Mouse (Mus musculus) T-cell, adult 2 months (primary cell): Measurements from ENCODE around the gene Kbtbd12.
A peak's percentile ranks its signal among the peaks of the same experiment; 100 is the strongest.

Experiments used
- DNase-seq: peaks from one replicate; pipeline ENCODE4 v3.0.0; 2022; ENCODE audit warnings: low spot score

The Kbtbd12 gene

GRCm38 (mm10) chr6:88637611-88638301 is at the start of gene Kbtbd12:
TSS of gene Kbtbd12 (minus strand) at chr6:88637950.
- DNase-seq, result no peak

- no peak for DNase-seq
These were observed 45.8 kb upstream of the Kbtbd12 start for GRCm38 (mm10) chr6:88683380-88684053.

- no peak for DNase-seq
These were observed 43.3 kb upstream of the Kbtbd12 start for GRCm38 (mm10) chr6:88681026-88681425.

GRCm38 (mm10) chr6:88677738-88678137 is 40.0 kb upstream of the Kbtbd12 start:
- no peak for DNase-seq

- no peak for DNase-seq
These were observed 39.3 kb upstream of the Kbtbd12 start for GRCm38 (mm10) chr6:88676753-88677736.

DNA sequence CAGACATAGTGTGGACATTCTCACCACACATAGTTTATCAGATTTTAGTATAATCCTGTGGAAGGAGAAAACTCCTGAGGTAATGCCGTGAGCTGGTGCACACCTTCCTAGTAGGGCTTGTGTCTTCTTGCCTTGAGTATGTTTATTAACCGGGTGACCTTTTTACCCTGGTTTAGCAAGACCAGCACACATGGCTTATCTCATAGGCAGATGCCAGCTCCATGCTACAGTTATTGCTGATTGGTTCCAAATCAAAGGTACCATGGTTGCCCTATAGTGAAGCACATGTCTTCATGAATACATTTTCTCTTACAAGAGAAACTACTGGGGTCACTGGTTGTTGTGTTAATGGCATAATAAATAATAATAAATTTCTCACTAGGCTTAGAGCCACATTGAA is 38.1 kb upstream of the Kbtbd12 start:
- no peak for DNase-seq

DNA sequence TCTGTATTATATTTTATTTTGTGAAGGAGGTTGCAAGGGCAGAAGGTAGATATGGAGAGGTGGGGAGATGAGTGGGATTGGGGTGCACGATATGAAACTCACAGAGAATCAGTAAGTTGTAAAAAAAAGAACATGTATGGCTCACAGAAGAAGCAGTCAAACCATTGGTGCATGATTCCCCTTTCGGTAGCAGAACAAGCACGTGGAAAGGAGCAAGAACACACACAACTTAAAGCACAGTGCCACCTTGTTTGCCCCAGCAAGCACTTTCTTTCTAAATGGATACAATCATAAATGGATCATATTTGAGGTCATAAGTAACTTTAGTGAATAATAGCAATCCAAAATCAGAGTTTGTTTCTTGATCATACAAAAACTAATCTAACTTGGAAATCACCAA is 24.5 kb upstream of the Kbtbd12 start:
- DNase-seq, result no peak

DNA sequence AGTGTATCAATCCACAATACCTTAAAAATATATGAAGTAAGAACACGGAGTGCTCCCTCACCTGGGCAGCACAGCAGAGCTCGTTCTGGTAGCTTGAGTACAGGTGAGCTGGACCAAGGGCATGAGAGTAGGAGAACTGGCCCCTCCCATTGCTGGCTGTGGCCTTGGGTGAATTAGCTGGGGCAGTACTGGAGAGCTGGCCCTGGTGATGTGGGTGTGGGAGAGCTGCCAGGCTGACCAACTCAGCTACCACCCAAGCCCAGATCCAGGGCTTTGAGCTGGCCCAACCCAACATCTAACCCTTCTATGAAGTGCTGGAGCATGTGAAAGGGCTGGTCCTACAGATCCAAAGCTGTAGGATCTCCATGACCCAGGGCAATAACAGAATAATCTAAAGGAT is 23.9 kb upstream of the Kbtbd12 start:
- no peak for DNase-seq

GRCm38 (mm10) chr6:88647564-88648295 is 10.0 kb upstream of the Kbtbd12 start:
- DNase-seq, result no peak

DNA sequence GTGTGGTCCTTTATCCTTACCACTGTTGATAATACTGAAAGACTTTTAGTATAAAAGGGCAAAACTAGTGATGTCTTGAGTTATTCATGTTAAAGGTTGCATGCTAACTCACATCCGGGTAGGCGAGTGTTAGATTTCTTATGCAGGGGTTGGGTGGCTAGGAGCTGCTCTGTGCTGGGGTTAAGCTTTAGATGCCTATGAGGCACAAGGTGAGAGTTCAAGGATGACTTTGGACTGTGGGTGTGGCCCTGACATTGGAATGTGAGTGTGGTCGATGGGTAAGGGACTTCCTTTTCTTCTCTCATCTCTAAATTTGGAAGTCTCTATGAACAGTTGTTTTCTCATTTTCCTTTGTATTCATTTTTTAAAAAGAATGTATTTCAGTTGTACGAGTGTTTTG is 7.0 kb upstream of the Kbtbd12 start:
- DNase-seq, result no peak

GRCm38 (mm10) chr6:88641346-88641920 is 3.7 kb upstream of the Kbtbd12 start:
- DNase-seq, result no peak

GRCm38 (mm10) chr6:88640331-88640730 is 2.6 kb upstream of the Kbtbd12 start:
- no peak for DNase-seq

DNA sequence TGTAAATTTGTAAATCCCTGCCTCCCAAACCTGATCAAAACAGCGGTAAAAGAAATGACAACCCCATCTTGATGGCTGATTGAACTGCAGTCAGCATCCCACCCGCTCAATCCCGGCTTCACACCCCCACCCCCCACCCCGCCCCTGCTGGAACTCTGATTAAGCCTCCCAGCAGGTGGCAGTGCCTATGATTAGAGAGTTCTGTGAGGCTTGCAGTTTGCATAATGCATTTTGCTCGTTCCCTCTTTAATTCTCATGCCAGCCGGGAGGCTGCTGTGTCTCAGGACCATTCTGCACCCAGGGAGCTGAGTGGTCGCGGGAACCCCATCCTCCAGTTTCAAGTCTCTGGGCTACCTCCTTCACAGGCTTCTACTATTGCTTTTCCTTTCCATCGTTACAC is 2.2 kb upstream of the Kbtbd12 start:
- DNase-seq, result no peak

DNA sequence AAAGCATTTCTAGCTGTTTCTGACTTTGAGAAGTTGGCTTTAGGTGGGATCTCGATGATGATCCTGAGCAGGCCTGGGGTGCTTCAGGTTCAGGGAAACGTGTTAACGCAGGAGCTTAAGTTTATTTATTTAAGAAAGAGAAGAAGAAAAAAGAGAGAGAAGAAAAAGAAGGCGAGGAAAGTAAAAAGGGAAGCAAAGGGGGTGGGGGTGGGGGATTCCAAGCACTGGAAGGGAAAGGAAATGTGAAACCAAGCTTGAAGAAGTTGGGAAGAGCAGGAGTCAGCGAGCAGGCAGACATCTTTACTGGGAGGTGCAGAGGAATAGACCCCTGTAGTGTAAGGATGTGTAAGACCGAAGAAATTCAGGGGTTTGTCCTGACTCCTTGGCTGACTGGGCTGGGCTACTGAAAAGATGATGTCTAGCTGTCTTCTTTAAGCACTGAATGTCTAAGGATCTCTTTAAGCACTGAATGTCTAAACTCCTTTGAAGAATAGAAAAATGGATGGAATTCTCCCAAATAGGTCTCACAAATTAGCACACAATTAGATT is 1.7 kb upstream of the Kbtbd12 start:
- no peak for DNase-seq

- DNase-seq, result no peak
These were observed 1.2 kb upstream of the Kbtbd12 start for GRCm38 (mm10) chr6:88638917-88639316.

- DNase-seq, result no peak
These were observed 1.6 kb downstream of the Kbtbd12 start for GRCm38 (mm10) chr6:88635881-88636754.

DNA sequence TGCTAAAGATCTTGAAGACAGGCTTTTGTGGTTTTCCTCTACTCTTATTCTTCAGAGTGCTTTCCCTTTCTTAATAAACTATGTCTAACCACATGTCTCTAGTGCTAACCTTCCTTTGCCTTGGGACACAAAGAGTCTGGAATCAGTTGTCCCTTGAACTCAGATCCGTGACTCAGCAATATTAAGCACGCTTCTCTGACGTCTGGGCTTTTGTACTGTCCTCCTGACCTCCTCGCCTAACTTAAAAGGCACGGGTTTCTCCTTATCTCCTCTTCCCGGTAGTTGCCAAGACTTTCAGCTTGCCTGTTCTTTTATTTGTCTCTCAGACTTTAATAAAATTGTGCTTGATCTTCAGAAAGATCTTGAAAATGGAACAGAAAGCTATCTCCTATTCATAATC is 6.5 kb downstream of the Kbtbd12 start:
- no peak for DNase-seq

DNA sequence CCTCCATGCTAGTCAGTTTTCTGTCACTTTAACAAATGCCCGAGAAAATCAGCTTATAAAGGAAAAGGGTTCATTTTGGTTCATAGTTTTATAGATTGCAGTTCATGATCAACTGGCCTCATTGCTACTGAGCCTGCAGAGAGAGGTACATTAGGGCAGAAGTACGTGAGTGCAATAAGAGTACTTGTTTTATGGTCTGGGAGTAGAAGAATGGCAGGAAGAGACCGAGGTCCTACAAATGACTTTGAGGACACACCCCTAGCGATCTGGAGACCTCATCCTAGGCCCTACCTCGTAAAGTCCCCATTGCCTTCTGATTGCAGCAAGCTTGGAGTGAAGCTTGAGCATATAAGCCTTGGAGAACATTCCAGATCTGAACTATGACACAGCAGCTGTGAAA is 7.2 kb downstream of the Kbtbd12 start:
- no peak for DNase-seq

DNA sequence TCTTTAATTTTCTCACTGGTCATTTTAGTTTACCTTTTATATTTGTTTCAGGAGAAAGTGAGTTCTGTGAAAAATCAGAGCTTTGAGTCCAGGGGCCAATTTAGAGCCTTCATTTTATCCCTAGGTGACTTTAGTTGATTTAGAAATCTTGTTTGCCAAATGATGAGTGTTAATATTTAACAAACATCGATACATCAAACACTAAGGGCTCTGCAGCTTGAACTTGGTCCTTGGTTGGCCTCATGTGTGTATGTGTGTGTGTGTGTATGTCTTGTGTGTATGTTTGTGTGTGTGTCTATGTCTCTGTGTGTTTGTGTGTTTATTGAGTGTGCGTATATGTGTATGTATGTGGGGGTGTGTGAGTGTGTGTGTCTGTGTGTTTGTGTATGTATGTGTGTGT is 7.9 kb downstream of the Kbtbd12 start:
- no peak for DNase-seq

DNA sequence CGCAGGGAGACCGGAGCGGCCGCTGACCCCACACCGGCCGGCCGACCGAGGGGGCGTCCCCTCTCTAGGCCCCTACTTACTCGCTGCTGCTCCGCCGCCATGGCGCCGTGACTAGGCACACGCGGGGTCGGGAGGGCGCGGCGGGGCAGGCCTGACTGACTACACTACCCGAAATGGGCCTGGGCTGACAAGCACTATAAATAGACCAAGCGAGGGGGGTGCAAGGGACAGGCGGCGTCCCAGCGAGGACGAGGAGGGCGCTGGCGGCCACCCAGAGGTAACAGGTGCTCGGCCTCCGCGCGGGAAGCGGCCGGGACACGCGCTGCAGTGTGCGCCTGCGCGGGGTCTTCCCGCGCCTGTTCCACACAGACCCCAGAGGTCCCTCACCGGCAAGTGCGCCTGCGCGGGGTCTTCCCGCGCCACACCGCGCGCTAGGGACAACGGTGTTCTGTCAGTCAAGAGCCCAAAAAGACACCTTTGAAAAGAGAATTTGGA is 10.4 kb downstream of the Kbtbd12 start:
- DNase-seq, result peak; percentile 14
